Mouse (Mus musculus) large intestine, adult 2 months (tissue): ENCODE data around the gene Bsdc1. TPM values are rescaled to one million over a fixed set of nuclear protein-coding genes. Genes with fewer than 3 reads are reported as not detected.
"Not testable (repeated sequence)": the region's sequence is repeated elsewhere in the genome, so short reads cannot be mapped to it uniquely, and the experiment has no call there.

ENCODE experiments used
- DNase-seq: peaks from one replicate; pipeline ENCODE4 v3.0.0-alpha.2; 2012; ENCODE audit warnings: low read depth, low spot score
- WGBS: fragments of 180-500 bp; shearing (Covaris S2); methylation state at CpG from one replicate; pipeline ENCODE4 v1.1.7; 2018; 5-methylcytosine and 5-hydroxymethylcytosine counted together
- polyA plus RNA-seq: library from polyadenylated mRNA; depleted of rRNA; stranded (reverse); fragments of >200 nt; gene quantifications from 2 replicates; pipeline ENCODE4 v1.2.3, GENCODE M21; 2012; rRNA removed

Gene Bsdc1
- 22.8 and 26.3 TPM in 2 replicates for polyA plus RNA-seq

GRCm38 (mm10) chr4:129461183-129461960, at the start of gene Bsdc1:
Gene Bsdc1, plus strand, starts transcription at chr4:129461581.
- peak; percentile 98 for DNase-seq
- WGBS, result under 1% methylated on average over 46 of the region's 46 CpGs

GRCm38 (mm10) chr4:129415892-129416291, 45.5 kb upstream of the Bsdc1 start:
- DNase-seq, result no peak
- 95% methylated on average over 5 of the region's 5 CpGs for WGBS

GRCm38 (mm10) chr4:129416478-129416877, 44.9 kb upstream of the Bsdc1 start:
- DNase-seq, result no peak
- 63% methylated on average over 5 of the region's 5 CpGs for WGBS

GRCm38 (mm10) chr4:129418321-129418720, 43.1 kb upstream of the Bsdc1 start:
- DNase-seq, result no peak
- WGBS, result 81% methylated on average over 5 of the region's 5 CpGs

GRCm38 (mm10) chr4:129440340-129441063, 20.9 kb upstream of the Bsdc1 start, which contains the start of gene Zbtb8b:
Gene Zbtb8b, minus strand, starts transcription at chr4:129440853.
- DNase-seq, result no peak
- 4% methylated on average over 33 of the region's 33 CpGs for WGBS

GRCm38 (mm10) chr4:129441145-129441544, 20.2 kb upstream of the Bsdc1 start:
- 34% methylated on average over 6 of the region's 6 CpGs for WGBS
- no peak for DNase-seq

GRCm38 (mm10) chr4:129447360-129447759, 14.0 kb upstream of the Bsdc1 start:
- DNase-seq, result no peak
- 84% methylated on average over 8 of the region's 8 CpGs for WGBS

GRCm38 (mm10) chr4:129447778-129448563, 13.4 kb upstream of the Bsdc1 start:
- no peak for DNase-seq
- WGBS, result 80% methylated on average over 11 of the region's 11 CpGs

- WGBS, result 83% methylated on average over 6 of the region's 6 CpGs
- DNase-seq, result no peak
Measured at GRCm38 (mm10) chr4:129448713-129449112, 12.7 kb upstream of the Bsdc1 start.

- WGBS, result 68% methylated on average over 2 of the region's 2 CpGs
- no peak for DNase-seq
Measured at GRCm38 (mm10) chr4:129450851-129451250, 10.5 kb upstream of the Bsdc1 start.

GRCm38 (mm10) chr4:129451471-129452169, 9.8 kb upstream of the Bsdc1 start:
- WGBS, result 29% methylated on average over 15 of the region's 15 CpGs

GRCm38 (mm10) chr4:129455265-129455664, 6.1 kb upstream of the Bsdc1 start:
- DNase-seq, result peak; percentile 54
- WGBS, result under 1% methylated on average over 5 of the region's 5 CpGs

More at GRCm38 (mm10) chr4:129451471-129452169, 9.8 kb upstream of the Bsdc1 start:
- DNase-seq, result peak; percentile 65

GRCm38 (mm10) chr4:129456126-129456525, 5.3 kb upstream of the Bsdc1 start:
- DNase-seq, result no peak
- 45% methylated on average over 5 of the region's 5 CpGs for WGBS

- 81% methylated on average over 2 of the region's 2 CpGs for WGBS
- DNase-seq, result not testable (repeated sequence)
Measured at GRCm38 (mm10) chr4:129457311-129457710, 4.1 kb upstream of the Bsdc1 start.

- no peak for DNase-seq
- WGBS, result 40% methylated on average over 3 of the region's 3 CpGs
Measured at GRCm38 (mm10) chr4:129459726-129460125, 1.7 kb upstream of the Bsdc1 start.

- DNase-seq, result no peak
- WGBS, result under 1% methylated on average over 4 of the region's 4 CpGs
Measured at GRCm38 (mm10) chr4:129460827-129461182, 576 bp upstream of the Bsdc1 start.

GRCm38 (mm10) chr4:129462118-129462517, 737 bp downstream of the Bsdc1 start:
- WGBS, result 19% methylated on average over 3 of the region's 3 CpGs

GRCm38 (mm10) chr4:129463097-129464059, 2.0 kb downstream of the Bsdc1 start:
- no peak for DNase-seq
- WGBS, result 70% methylated on average over 24 of the region's 24 CpGs

More at GRCm38 (mm10) chr4:129462118-129462517, 737 bp downstream of the Bsdc1 start:
- DNase-seq, result no peak
